Mouse (Mus musculus) thymus, postnatal 36 days (tissue): ENCODE measurements around the gene Tram2.

Source experiments
- DNase-seq, 2 experiments: peaks; one replicate each; pipeline ENCODE4 v3.0.0; 2022; ENCODE audit warnings: mixed read lengths in 2 of 2

The Tram2 gene

DNA sequence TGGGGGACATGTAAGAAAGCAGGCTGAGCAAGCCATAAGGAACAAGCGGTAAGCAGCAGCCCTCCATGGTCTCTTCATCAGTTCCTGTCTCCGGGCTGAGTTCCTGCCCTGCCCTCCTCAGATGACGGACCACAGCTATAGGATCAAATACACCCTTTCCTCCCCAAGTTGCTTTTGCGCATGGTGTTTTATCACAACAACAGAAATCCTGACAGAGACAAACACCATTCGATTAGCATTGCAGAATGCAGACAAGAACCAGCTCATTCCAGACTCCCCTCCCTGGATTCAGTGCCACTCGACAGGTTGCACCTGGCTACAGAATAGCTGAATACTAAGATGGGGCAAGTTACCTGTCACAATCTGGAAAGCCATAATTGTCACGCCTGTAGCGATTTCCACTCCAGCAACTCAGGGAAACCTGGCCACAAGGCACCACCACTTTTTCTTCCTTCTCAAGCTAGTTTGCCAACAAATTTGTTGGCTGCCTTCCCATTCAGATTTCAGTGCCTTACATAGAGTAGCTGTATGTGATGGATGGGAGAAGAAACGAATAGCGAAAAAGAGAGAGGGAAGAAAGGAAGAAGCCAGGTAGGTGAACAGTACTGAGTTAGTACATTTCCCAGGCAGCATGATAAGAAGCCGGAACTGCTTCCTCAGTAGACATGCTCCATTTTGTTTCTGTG is 11.3 kb downstream of the Tram2 start:
- no peak for DNase-seq

DNA sequence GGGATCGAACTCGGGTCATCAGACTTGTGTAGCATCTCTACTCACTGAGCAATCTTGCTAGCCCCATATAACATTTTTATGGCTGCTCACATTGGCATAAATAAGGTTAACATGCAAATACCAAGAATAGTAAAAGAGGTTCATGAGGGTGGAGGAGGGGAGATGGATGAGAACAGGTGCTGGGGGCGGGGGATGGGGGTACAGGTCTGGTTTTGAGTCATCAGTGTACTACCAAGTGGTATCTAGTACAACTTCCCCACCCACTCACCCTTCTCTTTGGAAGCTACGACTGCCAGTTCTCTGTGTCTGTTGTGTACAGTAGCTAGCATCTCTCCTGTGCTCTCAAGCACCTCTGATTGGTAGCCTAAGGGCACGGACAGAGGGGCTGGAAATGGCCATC is 14.9 kb downstream of the Tram2 start:
- DNase-seq: no peak

DNA sequence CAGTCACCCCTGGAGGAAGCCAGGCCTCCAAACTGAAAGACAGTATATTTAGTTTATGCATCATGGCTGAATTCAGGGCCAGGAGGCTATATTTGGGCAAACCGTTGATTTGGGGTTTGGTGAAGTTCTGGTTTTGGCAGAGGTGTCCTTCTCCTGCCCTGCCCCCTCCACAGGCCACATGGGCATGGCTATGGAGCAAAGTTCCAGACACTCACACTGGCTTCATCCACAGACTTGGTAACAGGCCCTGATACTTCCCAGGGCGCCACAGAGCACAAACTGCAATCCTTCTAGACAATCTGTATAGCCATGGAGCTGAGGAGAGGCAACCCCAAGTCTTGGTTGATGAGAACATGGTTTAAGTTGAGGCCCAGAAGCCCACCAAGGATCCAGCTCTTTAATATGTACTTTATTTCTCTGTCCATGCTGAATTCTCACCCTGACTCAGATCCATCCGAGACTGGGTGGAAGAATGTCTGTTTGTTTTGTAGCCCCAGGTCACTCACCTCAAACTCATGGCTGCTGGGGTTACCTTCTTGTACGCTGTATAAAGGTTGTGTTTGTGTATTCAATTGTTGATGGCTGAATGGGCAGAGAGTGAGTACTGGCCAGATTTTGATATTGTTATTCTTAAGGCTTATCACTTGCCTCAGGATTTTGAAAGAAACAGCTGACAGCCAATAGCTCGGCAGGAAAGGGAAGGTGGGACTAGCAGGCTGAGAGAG is 19.5 kb downstream of the Tram2 start:
- no peak for DNase-seq

DNA sequence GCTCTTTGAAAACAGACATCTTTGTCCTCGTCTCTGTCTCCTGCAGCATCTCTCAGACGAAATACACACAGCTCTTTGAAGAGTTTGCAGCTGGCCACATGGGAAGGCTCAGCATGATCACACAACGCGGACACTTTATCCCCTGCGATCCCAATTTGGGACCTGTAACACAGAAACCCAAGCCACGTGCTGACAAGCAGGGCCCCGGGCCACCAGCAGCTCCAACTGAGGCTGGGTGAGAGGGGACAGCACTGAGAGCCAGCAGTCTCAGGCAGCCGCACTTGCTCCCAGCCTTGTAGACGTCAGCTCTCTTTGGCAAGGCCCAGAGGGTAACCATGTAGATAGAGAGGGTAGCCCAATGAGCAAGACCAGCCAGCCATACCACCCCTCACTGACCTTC is 26.0 kb downstream of the Tram2 start:
- DNase-seq: no peak

DNA sequence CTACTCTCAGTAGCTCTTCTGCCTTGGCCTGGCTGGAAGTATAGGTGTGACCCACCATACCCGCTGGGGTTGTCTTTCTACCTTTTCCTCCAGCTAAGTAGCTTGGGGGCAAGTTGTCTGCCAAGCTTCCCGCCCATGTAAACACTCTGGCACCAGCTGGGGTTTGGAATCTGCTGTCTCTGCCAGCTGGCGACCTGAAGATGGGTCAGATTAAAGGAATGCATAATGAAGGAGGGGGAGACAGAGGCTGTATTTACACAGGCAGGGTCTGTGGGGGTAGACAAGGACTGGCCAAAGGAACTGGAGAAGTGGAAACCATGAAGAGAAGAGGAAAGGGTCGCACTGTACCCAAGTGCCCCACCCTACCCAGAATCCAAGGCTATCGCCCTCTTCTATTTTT is 26.4 kb downstream of the Tram2 start:
- no peak for DNase-seq

DNA sequence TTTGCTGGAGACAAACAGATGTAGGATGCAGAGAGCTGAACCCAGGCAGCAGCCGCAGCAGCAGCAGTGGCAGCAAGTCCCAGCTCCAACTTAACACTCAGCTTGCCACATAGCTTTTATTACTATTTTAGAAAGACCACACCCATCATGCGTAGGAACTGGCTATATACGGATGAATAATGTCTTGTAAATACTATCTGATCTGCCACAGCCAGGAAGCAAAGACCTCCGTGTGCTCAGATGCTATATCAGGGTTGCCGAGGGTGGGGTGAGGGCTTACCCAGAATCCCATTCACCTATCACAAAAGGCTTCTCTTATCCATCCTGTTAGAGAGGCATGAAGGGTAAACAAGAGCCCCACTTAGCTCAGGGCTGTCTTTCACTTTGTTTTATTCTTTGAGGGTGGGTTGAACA is 26.9 kb downstream of the Tram2 start:
- DNase-seq: peak; percentile 18 to 30

DNA sequence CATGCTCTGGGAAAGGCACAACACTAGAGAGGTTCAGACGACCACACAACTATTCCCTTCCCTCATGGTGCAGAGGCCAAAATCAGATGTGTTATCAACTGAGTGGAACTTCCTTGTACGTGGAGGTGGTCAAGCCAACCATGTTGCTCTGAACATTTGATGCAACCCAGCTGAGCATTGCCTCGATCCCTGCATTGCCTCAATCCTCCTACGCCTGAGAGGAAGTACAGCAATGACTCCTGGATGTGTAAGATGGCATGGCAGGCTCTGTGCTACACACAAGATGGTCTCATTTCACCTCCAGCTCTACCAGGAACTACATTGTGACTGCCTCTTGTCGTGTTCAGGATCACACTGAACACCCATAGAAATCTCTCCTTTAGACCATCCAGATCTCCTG is 30.0 kb downstream of the Tram2 start:
- DNase-seq: no peak

DNA sequence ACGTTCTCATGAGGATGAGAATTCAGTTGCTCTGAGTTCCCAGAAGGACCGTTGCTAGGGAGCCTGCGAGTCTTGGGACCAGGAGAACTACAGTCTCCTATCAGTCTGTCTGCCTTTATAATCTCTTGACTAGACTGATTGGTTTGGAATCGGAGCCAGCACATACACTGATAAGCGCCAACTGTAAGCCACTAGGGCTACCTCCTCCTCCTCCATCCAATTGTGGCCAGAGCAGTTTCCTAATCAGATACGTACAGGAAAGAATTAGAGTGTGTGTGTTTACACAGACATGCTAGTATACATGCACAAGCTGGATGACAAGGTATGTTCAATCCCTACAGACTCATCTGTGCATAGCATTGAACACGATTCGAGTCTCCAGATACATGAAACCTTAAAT is 30.6 kb downstream of the Tram2 start:
- DNase-seq: no peak

DNA sequence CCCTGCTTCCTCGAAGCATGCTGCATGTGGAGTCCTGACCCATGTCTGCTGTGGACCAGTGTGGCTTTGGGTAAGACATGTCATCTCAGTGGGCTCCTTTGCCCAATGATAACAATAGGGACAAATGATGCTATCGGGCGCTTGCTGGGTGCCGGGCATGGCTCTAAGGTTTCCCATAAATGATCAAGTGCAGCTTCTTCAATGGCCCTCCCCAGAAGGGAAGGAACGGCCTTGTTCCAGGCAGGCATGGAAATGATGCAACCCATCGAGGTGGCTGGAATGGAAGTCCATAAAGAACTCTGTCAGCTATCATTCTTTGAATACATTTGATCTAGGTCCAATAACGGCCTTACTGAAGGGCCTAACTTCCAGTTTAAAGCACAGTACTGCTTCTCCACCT is 36.6 kb downstream of the Tram2 start:
- no peak for DNase-seq

DNA sequence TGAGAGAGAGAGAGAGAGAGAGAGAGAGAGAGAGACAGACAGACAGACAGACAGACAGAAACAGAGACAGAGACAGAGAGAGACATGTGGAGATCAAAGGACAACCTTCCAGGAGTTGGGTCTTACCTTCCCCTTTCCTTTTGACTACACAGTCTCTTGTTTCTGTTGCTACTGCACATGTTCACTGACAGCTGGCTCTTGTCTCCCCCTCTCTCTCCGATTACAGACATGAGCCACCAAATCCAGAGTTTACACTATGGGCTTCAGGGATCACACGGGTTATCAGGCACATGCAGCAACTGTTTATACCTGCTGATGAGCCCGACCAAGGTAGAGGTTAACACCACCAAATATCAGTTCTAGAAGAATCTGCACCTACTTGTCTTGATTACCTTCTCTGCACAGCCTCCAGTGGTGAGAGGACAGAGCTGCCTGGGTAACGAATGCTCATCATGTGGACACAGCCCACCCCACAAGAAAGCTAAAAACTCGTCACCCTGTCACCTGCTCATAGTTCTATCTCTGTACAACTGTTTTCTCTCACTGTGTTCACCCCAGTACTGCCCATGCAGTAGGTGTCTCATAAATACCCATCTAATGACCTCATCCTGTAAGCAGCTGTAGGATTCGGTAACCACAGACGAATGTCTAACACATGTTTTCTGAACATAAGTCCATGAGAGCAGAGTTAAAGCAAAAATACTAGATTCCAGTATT is 38.3 kb downstream of the Tram2 start:
- DNase-seq: no peak

DNA sequence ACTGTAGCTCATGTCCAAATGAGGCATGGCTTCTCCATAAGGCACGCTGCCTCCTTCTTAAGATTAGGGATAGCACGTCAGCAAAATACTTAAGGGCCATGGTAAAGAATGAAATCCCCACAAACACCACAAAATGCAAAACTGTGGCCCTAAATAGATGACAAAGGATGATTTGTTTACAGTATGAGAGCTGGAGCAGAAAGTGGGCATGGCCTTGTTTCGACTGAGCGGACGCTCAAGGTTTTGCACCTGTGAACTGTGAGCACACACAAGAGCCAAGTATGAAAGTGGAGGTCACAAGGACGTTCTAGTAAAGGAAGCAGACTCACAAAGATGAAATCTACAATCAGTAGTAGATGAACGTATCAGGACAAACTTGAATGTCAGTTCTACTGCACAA is 38.9 kb downstream of the Tram2 start:
- no peak for DNase-seq

DNA sequence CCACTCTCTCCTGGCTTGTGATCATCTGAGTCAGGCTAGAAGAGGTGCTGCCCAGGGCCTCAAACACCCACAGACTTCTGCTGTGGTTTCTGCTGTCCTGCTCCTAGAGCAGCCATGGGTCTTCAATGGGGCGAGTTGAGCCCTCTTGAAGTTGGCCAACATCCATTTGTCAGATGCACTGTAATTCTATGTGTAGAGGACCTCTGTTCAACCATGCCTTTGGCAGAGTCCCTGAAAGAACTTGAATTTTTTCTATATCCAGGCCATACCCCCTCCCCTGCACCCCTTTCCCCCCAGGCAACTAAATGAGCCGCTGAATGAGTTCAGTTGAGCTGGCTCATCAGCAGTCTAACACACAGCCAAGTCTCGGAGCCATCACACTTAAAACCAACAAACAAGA is 39.5 kb downstream of the Tram2 start:
- DNase-seq: no peak

DNA sequence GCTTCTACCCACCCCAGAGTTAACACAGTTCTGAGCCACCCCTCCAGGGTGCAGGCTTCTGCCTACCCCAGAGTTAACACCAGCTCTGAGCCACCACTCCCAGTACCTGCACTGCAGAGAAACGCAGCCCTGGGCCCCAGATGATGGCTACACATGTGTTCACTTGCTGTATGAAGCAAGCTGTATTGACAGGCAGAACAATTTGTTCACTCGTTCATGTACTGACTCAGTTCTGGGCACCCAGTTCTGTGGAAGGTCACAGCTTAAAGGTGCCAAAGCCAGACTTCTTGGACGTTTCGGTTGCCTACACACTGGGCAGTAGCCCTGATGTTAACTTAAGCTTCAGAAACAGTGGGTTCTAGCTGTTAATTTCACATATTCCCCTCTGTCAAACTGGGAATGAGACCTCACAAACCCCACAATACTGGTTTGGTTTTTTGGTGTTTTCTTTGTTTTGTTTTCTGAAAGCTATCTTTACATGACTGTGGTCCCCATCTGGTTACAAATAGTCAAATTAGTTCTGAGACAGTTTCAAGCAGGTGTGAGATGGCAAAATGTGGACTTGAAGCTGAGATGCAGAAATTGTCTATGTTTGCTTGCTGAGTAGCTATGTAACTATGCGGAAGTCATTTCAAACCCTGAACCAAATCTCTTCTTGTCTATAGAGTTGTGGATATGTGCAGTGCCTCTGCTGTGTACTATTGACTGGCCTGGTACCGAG is 41.0 kb downstream of the Tram2 start:
- DNase-seq: no peak

DNA sequence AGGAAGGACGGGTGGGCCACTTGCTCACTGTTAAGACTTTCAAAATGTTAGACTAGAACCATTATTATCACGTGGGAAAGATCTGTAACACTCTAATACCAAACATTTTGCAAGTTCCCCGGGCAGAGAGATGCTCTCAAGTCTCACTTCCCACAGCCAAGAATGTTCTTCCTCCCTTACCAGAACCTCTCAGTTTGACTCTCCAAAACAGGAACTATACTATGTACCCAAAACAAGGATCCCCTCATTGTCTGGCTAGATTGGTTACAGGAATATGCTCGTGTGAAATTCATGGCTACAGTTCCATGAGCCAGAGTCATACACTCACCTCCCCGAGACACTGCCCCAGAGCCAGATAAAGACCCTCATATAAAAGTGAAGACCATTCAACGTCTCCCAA is 43.2 kb downstream of the Tram2 start:
- DNase-seq: no peak

DNA sequence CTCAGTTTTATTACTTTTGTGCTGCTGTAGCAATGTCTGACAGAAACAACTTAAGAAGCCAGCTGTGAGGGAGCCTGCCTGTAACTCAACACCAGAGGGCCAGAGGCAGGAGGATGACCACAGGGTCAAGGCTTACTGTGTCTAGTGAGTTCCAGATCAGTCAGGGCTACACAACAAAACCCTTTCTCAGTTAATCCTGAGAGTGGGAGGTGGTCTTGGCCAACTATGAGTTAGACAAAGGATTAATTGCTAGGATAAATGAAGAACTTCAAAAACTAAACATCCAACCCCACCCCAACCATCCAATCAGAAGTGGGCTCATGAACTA is 45.3 kb downstream of the Tram2 start:
- no peak for DNase-seq

DNA sequence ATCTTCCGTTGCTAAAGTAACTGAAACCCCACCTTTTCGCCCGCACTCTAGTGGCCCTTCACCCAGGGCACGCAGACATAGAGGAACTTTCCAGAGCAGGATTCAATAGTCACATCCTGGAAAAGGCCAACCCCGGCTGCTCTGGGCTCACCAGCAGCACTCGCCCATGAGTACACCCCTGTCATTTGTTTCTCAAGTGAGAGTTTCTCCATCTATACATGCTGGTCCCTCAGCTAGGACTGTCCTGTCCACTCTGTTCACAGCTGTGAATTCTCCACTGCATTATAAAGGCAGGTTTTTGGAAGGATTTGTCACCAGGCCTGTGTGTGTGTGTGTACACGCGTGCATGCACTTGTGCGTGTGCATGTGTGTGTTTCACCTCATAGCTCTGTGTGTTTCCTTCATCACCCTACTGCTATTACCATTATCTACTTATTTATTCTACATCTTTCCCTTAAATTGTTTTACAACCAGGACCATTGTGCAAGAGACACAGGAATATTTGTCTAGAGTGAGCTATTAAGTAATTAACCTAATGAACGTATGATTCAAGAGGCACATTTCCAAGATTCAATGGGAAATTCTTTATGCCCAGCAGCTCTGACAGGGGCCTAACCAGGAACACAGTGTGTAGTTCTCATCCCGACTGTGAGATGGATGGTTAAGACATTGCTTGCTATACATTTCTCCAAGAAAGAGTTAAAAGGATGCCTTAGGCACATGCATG is 45.8 kb downstream of the Tram2 start:
- DNase-seq: no peak

DNA sequence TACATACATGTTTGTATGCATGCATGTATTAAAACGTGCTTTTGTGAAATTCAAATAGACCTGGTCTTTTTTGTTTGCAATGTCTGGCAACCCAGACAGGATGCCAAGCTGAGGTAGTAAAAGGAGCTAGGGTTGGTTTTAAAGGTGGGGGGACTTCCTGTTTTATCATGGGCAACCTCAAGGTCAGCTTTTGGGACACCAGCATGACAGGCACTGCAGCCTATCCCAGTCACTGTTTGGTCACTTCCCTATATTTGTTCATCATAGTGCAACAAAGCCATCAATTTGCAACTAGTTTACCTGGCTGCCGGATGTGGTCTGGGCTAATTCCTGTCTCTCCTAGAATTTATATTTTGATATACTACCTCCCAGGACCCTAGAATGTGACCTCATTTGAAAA is 47.4 kb downstream of the Tram2 start:
- no peak for DNase-seq

DNA sequence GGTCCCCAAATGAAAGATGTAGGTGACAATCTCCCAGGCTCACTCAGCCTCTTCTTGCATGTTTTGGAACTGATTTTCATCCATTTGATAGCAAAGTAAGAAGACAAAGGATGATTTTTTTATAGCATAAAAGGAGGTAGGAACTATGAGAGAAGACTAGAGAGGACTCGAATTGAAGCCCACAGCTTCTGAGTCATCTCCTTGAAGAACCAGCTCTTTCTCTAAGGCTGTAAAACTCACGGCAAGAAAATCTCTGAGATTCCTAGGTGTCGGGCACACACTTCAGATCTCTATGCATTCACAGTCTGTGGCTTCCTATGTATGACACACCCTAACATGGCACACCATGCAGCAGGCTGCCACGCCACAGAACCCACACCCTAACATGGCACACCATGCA is 50.0 kb downstream of the Tram2 start:
- no peak for DNase-seq

DNA sequence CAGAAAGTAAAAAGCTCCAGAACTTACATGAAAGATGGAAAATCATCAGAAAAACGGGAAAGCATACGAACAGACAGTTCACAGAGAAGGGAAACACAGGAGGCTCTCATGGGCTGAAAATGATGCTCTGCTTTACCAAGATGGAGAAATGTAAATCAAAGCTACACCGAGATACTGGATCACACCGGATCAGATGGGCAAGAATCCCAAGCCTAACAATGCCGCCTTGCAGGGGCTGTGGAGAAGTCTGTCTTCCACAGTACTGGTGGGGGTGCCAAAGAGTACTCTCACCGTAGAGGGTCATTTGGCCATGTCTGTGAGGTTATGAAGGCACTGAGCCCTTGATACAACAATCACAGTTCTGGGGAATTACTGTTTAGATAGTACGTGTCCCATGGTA is 52.5 kb downstream of the Tram2 start:
- no peak for DNase-seq

DNA sequence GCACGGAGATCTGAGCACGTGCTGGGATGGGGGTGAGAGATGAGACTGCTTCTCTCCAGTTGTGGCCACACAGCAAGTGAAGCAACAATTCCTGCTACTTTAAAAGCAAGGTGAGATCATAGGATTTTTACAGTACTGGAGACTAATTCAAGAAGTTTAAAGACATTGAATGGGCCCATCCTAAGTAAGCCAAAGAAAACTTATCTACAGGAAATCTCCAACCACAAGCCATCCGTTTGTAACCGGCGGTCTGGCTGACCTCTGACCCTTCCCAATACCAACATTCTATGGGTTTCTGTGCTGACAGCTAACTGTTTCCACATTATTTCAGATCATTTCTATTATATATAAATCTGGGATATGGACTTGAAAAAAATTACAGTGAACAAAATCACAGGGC is 53.8 kb downstream of the Tram2 start:
- DNase-seq: no peak

DNA sequence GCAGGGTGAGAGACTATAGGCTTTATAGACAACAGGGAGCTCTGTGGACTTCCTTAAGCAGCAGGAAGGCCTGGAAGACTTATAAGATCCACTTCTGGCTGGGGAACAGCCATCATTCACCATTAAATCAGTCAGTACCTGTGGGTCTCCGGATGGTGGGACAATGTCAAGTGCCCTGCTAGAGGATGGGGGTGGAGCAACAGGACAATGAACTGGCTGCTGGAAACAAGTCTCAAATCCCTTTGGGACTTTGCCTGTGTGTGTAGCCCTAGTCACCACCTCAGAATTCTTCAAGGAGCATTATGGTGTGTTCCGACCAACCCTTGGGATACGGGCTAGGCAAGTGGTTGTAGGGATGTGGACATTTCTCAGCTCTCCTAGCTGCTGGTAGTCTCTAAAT is 55.9 kb downstream of the Tram2 start:
- DNase-seq: no peak

DNA sequence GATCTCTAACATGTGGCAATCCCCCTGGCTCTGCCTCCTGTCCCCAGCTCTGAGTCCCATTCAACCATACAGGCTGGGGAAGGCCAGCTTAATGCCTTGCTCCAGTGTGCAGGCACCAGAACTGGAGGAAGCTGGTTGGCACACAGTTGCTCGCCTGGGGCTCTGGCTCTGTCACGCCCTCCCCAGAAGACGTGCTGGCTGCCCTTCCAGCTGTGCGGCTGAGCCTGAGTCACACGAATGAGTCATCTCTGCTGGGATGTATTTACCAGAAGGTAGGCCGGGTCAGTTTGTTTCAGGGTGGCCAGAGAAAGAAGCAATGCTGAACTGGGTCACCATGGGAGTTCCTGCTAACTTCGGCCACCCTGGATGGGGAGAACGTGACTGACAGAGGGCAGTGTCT is 64.6 kb downstream of the Tram2 start:
- DNase-seq: no peak

DNA sequence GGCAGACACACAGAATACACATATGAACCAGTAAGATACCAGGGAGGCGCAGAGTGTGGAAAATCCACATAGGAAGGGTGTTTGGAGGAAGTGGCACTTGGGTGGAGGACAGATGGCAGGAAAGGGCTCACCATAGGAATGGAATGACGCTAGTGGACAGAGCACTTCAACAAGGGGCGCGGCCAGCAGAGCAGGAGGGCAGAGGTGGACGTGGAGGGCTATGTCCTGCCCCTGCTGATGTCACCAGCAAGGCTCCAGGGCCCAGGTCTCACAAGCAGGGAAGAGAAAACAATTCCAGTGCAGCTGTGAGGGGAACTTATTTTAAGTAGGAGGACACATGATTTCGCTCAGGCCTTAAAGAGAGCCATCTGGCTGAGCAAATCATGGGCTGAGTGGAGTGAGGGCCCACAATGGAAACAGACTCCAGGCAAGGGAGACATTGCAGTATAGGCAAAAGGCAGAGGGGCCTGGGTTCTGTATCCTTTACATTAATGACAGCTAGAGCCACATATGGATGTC is 68.7 kb downstream of the Tram2 start:
- no peak for DNase-seq
